Mouse (Mus musculus) granulocyte monocyte progenitor cell, adult 5-6 weeks (primary cell): Measurements from ENCODE around the gene Gm45213. TPM values are rescaled to one million over a fixed set of nuclear protein-coding genes. Genes with fewer than 3 reads are reported as not detected.
A peak's percentile ranks its signal among the peaks of the same experiment; 100 is the strongest.

ENCODE experiments used
- ATAC-seq: replicated peaks from 2 replicates; pipeline ENCODE4 v1.8.0; 2016; ENCODE audit warnings: mild to moderate bottlenecking, moderate TSS enrichment, inconsistent platforms; ENCODE audit not compliant: poor library complexity, severe bottlenecking
- total RNA-seq, 2 experiments: library from RNA; stranded (forward) in 1 of 2; stranded (reverse) in 1 of 2; fragments of 200-712, 200-1000 nt in 1 of 2; fragments of >200 nt in 1 of 2; fragmentation: Nextera tagmentation in 1 of 2; gene quantifications; 2 replicates each; pipeline ENCODE4 v1.2.3; 2014 to 2017

Gene Gm45213
- total RNA-seq, 2 experiments from 2014 or later, result not detected

DNA sequence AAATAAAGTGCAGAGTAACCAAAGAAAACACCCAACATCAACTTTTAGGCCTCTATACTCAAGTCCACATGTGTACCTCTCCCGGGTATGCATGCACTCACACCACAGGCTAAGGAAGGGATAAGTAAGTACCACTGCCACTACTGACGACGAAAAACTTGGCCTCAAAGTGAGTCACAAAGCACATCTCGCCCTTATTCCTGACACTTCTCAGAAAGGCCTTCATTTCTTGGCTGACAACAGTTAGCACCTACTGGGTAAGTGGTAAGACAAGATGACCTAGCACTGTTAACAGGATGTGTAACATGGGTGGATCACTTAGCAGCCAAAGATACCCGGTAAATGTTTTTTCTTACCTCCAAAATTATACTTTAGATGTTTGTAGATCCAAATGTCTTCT, 61.1 kb downstream of the Gm45213 start:
- ATAC-seq, result no peak

DNA sequence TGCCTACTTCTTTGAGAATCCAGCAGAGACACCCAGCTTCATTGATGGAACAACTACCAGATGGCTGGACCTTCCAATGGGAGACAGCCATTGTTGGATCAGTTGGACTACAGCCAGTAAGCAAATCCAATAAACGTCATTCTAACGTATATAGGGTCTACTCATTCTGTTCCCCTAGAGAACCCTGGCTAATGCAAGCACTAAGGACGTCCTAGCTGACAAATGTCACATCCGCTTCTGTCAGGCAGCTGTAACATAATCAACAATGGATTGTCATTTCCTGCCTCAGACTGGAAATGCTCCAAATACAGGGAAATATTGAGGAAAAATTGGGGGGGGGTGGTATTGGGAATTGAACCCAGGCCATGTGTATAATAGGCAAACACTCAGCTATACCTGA, 62.4 kb downstream of the Gm45213 start:
- no peak for ATAC-seq

- ATAC-seq, result peak; percentile 13; the same call in 1 of the 2 replicates
These were observed 63.2 kb downstream of the Gm45213 start for GRCm38 (mm10) chr7:66106581-66107056.

GRCm38 (mm10) chr7:66107206-66107605, 63.8 kb downstream of the Gm45213 start:
- ATAC-seq, result no peak

- ATAC-seq, result no peak
These were observed 64.5 kb downstream of the Gm45213 start for GRCm38 (mm10) chr7:66107930-66108329.

DNA sequence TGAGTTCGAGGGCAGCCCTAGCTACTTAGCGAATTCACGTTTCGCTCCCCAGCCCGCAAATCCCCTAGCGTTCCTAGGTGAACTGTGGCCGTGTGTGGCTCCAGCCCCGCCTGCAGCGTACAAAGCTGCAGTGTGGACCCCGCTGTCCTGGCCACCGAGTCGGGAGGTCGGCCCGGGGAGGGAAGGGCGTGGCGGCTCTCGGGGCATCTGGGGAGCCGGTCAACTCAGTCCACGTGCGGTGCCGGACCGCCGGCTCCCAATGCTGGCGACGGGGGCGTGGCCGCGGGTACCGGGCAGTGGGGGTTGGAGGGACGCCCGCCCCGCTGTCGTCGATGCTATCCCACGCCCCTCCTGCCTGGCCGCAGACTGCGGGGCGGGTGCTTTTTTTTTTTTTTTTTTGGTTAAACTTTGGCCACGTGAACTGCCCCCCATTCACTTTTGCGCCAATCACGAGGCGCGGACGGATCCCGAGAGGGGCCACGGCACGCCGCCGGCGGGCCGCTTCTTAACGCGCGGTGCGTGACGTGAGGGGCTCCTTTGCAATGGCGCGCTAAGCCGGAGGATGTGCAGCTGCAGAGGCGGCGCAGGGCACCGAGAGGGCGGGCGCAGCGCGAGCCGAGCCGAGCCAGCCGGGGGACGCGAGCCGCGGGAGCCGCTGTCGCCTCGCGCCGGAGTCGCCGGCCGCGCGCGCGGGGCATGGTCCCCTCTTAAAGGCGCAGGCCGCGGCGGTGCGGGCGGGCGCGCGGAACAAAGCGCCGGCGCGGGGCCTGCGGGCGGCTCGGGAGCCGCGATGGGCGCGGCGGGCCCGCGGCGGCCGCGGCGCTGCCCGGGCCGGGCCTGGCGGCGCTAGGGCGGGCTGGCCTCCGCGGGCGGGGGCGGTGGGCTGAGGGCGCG, 65.8 kb downstream of the Gm45213 start, which contains the start of gene Chsy1:
Gene Chsy1, plus strand, starts transcription at position 555 of the 894 bp plus-strand sequence.
- peak; percentile 84 for ATAC-seq

- no peak for ATAC-seq
These were observed 66.6 kb downstream of the Gm45213 start for GRCm38 (mm10) chr7:66109855-66110635.

DNA sequence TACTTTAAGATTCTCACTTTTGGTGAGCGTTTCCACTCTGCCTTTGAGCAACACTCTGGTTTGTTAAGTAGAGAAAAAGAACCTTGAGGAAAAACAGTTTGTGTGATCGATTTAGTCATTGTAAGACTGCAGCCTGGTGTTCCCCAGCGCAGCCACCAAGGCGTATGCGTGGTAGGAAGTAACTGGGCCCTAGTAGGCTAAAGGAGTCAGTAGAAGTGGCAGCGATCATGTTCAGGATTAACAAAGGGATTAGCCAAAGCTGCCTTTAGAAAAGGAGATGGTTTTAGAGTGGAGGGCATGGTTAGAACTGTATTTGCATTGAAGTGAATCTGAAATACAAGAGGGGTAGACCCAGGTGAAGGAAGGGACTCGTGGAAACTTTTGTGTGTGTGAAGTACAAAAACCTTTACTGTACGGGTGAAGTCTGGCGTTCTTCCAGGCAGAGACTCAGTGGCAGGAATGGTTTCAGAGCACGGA, 67.3 kb downstream of the Gm45213 start:
- no peak for ATAC-seq

- no peak for ATAC-seq
These were observed 67.8 kb downstream of the Gm45213 start for GRCm38 (mm10) chr7:66111211-66111610.

Other genes with a start within 250 kb of the Gm45213 start
- gene Pcsk6, start 181.9 kb upstream of the Gm45213 start, total RNA-seq (2014; fragmentation: Nextera tagmentation), result not detected in 2 replicates
- not detected in 2 replicates for gene Pcsk6, start 181.9 kb upstream of the Gm45213 start, total RNA-seq (2017)
- 137 and 142 TPM in 2 replicates for gene Snrpa1, start 15.4 kb downstream of the Gm45213 start, total RNA-seq (2014; fragmentation: Nextera tagmentation)
- gene Snrpa1, start 15.4 kb downstream of the Gm45213 start, total RNA-seq (2017), result 132 and 144 TPM in 2 replicates
- gene Selenos, start 36.0 kb downstream of the Gm45213 start, total RNA-seq (2014; fragmentation: Nextera tagmentation), result 113 and 129 TPM in 2 replicates
- 155 and 185 TPM in 2 replicates for gene Selenos, start 36.0 kb downstream of the Gm45213 start, total RNA-seq (2017)
- 41.8 and 47.6 TPM in 2 replicates for gene Chsy1, start 65.9 kb downstream of the Gm45213 start, total RNA-seq (2014; fragmentation: Nextera tagmentation)
- gene Chsy1, start 65.9 kb downstream of the Gm45213 start, total RNA-seq (2017), result 69.2 and 79.4 TPM in 2 replicates